Comparison of ENCODE assay signal across 8 mouse cellular contexts in the genomic region with DNA sequence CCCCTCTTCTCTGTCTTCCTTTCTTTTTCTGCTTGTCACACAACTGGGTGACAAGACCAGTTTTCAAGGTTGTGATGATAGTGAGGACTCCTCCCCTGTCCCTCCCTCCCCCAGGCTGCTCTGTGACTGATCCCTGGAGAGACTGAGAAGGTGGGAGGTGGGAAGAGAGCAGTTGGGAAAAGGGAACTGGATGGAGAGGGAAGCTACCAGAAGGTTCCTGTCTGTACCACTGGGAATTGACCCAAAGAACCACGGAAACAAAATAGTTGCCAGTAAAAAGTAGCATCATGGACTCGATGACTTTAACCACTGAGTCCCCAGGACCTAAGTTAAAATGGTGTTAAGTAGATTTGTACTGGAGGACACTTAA.
DNase-seq lines count a peak whose midpoint lies in the region; ATAC-seq and TF ChIP-seq lines count a peak whose summit lies in the region.

No protein-coding gene starts in this region.

- no peaks in the 10 kb centered on the region for H3K9me3 ChIP-seq in lung, postnatal 0 days (ENCODE audit: low read length)
- no peaks in the 10 kb centered on the region for H3K9me3 ChIP-seq in hindbrain, embryonic 14.5 days (ENCODE audit: control insufficient read depth, low read length)
- H3K9me3 ChIP-seq in stomach, embryonic 16.5 days (replicated peaks; ENCODE audit: control insufficient read depth, low read length), result no peaks in the 10 kb centered on the region

- H3K9ac ChIP-seq in lung, postnatal 0 days (replicated peaks; ENCODE audit: low read depth), result no peak overlapping the region
- H3K9ac ChIP-seq in hindbrain, embryonic 14.5 days, result no peak overlapping the region
- H3K9ac ChIP-seq in stomach, embryonic 16.5 days (ENCODE audit: low read length), result no peak overlapping the region

- intact Hi-C loops in gastrocnemius, postnatal 14 days (cut with DNase I; ENCODE audit: low total_unique reads), result no loop called here

- H3K27me3 ChIP-seq in lung, postnatal 0 days (replicated peaks; ENCODE audit: insufficient read depth, low read length), result no peaks in the 10 kb centered on the region
- no peaks in the 10 kb centered on the region for H3K27me3 ChIP-seq in hindbrain, embryonic 14.5 days (ENCODE audit: control insufficient read depth, insufficient read depth, low read length)
- no peaks in the 10 kb centered on the region for H3K27me3 ChIP-seq in stomach, embryonic 16.5 days (ENCODE audit: control insufficient read depth, insufficient read depth, low read length)

- H3K4me1 ChIP-seq in lung, postnatal 0 days (ENCODE audit: insufficient read depth, low read depth, low read length), result peaks cover 11% of the 10 kb centered on the region; the same call in 1 of the 2 replicates
- peaks cover 18% of the 10 kb centered on the region for H3K4me1 ChIP-seq in hindbrain, embryonic 14.5 days (replicated peaks; ENCODE audit: control insufficient read depth, insufficient read depth, low read length)
- H3K4me1 ChIP-seq in stomach, embryonic 16.5 days (ENCODE audit: control insufficient read depth, insufficient read depth, low read length), result peaks cover 35% of the 10 kb centered on the region

- H3K4me3 ChIP-seq in lung, postnatal 0 days (ENCODE audit: low read depth, low read length), result no peak overlapping the region
- H3K4me3 ChIP-seq in hindbrain, embryonic 14.5 days (replicated peaks; ENCODE audit: low read length), result no peak overlapping the region
- no peak overlapping the region for H3K4me3 ChIP-seq in stomach, embryonic 16.5 days (replicated peaks; ENCODE audit: low read length)

- H3K27ac ChIP-seq in lung, postnatal 0 days (ENCODE audit: low read length), result peak overlapping the region; percentile 40; the same call in 1 of the 2 replicates
- H3K27ac ChIP-seq in hindbrain, embryonic 14.5 days, result 0 out of 2 replicates have a peak overlapping the region, but pooled peaks have one; percentile 52
- peak overlapping the region; percentile 89 for H3K27ac ChIP-seq in stomach, embryonic 16.5 days (ENCODE audit: low read length)

- H3K4me2 ChIP-seq in lung, postnatal 0 days (replicated peaks; ENCODE audit: low read depth, low read length), result no peak overlapping the region
- no peak overlapping the region for H3K4me2 ChIP-seq in hindbrain, embryonic 14.5 days (replicated peaks)
- H3K4me2 ChIP-seq in stomach, embryonic 16.5 days (ENCODE audit: low read depth, low read length), result peak overlapping the region; percentile 8; the same call in 1 of the 2 replicates

- DNase-seq in gastrocnemius, postnatal 25 days, result peak; percentile 34
- no peak for DNase-seq in gastrocnemius, postnatal 14 days
- DNase-seq in lung, postnatal 0 days (ENCODE audit: low spot score), result peak; percentile 73
- no peak for DNase-seq in lung, postnatal 14 days
- no peak for DNase-seq in hindbrain, embryonic 14.5 days (ENCODE audit: low spot score)
- no peak for DNase-seq in thymus, postnatal 36 days
- DNase-seq in urinary bladder, postnatal 36 days (ENCODE audit: low spot score in 2 of 2), result no peak

- TF ChIP-seq CTCF in lung, postnatal 0 days (IDR thresholded peaks at IDR 0.05), result no peak

- 4% methylated on average over 2 of the region's 2 CpGs for WGBS in lung, postnatal 0 days
- 68% methylated on average over 2 of the region's 2 CpGs for WGBS in hindbrain, embryonic 14.5 days
- WGBS in stomach, embryonic 16.5 days, result 20% methylated on average over 2 of the region's 2 CpGs

- no peak for TF ChIP-seq EP300 in lung, postnatal 0 days (IDR thresholded peaks at IDR 0.05)

- ATAC-seq in lung, postnatal 0 days, result peak; percentile 74
- ATAC-seq in hindbrain, embryonic 14.5 days (ENCODE audit: low FRiP score), result no peak
- ATAC-seq in stomach, embryonic 16.5 days (ENCODE audit: insufficient read depth, low FRiP score), result peak; percentile 15; the same call in 1 of the 2 replicates

- no peaks in the 10 kb centered on the region for H3K36me3 ChIP-seq in lung, postnatal 0 days (ENCODE audit: insufficient read depth, low read length)
- H3K36me3 ChIP-seq in hindbrain, embryonic 14.5 days (replicated peaks; ENCODE audit: control insufficient read depth, insufficient read depth), result no peaks in the 10 kb centered on the region
- no peaks in the 10 kb centered on the region for H3K36me3 ChIP-seq in stomach, embryonic 16.5 days (ENCODE audit: control insufficient read depth, insufficient read depth, low read length)

Comparison
In these comparisons a context has a peak if more than half of its experiments do, and no peak if none do; other contexts are left out.
1. DNase-seq: peak in gastrocnemius, postnatal 25 days (single experiment) and lung, postnatal 0 days (single experiment); none in gastrocnemius, postnatal 14 days (single experiment), lung, postnatal 14 days (single experiment), hindbrain, embryonic 14.5 days (single experiment), thymus, postnatal 36 days (0 of 2) and urinary bladder, postnatal 36 days (0 of 2).
2. Peak in every context shown above with its lines, with median percentiles within 50 percentile points of each other: H3K27ac ChIP-seq.